Mouse (Mus musculus) MEL (cell line): ENCODE results near the gene Ube2o. TPM values are rescaled to one million over a fixed set of nuclear protein-coding genes. Genes with fewer than 3 reads are reported as not detected.

Experiments used
- DNase-seq: peaks from one replicate; pipeline ENCODE4 v3.0.0; 2011; ENCODE audit warnings: low read depth, low spot score
- H3K27ac ChIP-seq: 2 replicates; pipeline ENCODE4 v1.5.1; 2012; ENCODE audit warnings: low read depth, mild to moderate bottlenecking, control low read depth, low read length, moderate library complexity; ENCODE audit not compliant: control insufficient read depth
- H3K27me3 ChIP-seq, 2 experiments: fragments of 150-350 bp in 1 of 2; sonication (generic) in 1 of 2; 2 replicates each; pipeline ENCODE4 v1.6.1; 2012; ENCODE audit warnings: low read length in 2 of 2, mild to moderate bottlenecking in 2 of 2, improper control_type of control experiment in 1 of 2, moderate library complexity in 1 of 2; ENCODE audit not compliant: insufficient read depth in 2 of 2, control insufficient read depth in 1 of 2
- H3K36me3 ChIP-seq, 2 experiments: 2 replicates each; pipeline ENCODE4 v1.6.1; 2012 to 2014; ENCODE audit warnings: low read length in 2 of 2, improper control_type of control experiment in 1 of 2, inconsistent platforms in 1 of 2, mild to moderate bottlenecking in 1 of 2; ENCODE audit not compliant: insufficient read depth in 2 of 2, control insufficient read depth in 1 of 2
- H3K4me1 ChIP-seq, 2 experiments: fragments of 150-350 bp in 1 of 2; sonication (generic) in 1 of 2; 2 replicates each; pipeline ENCODE4 v1.6.1; 2012; ENCODE audit warnings: low read length in 2 of 2, improper control_type of control experiment in 1 of 2, mild to moderate bottlenecking in 1 of 2; ENCODE audit not compliant: insufficient read depth in 2 of 2, control insufficient read depth in 1 of 2
- H3K4me3 ChIP-seq, 2 experiments: fragments of 150-350 bp in 1 of 2; sonication (generic) in 1 of 2; 2 replicates each; pipeline ENCODE4 v1.5.1; 2012; ENCODE audit warnings: low read depth in 2 of 2, low read length in 2 of 2, mild to moderate bottlenecking in 2 of 2, moderate library complexity in 2 of 2, control low read depth in 1 of 2, improper control_type of control experiment in 1 of 2; ENCODE audit not compliant: control insufficient read depth in 1 of 2, insufficient read depth in 1 of 2
- H3K79me2 ChIP-seq: 2 replicates; pipeline ENCODE4 v1.6.1; 2012; ENCODE audit warnings: mild to moderate bottlenecking, low read length, moderate library complexity; ENCODE audit not compliant: control insufficient read depth, poor library complexity, insufficient read depth
- H3K9ac ChIP-seq: 2 replicates; pipeline ENCODE4 v1.6.1; 2012; ENCODE audit warnings: low read depth, mild to moderate bottlenecking, control low read depth, low read length, moderate library complexity; ENCODE audit not compliant: control insufficient read depth, poor library complexity, severe bottlenecking
- H3K9me3 ChIP-seq: fragments of 150-350 bp; sonication (generic); replicated peaks from 2 replicates; pipeline ENCODE4 v1.6.1; 2012; ENCODE audit warnings: mild to moderate bottlenecking, low read length, improper control_type of control experiment, moderate library complexity; ENCODE audit not compliant: insufficient read depth
- BHLHE40 ChIP-seq: IDR thresholded peaks from 2 replicates; pipeline ENCODE4 v1.6.1; 2012; ENCODE audit warnings: low read depth, mild to moderate bottlenecking, inconsistent platforms, low read length, improper control_type of control experiment, borderline replicate concordance
- CHD2 ChIP-seq: IDR thresholded peaks from 2 replicates; pipeline ENCODE4 v1.6.1; 2011; ENCODE audit warnings: low read length, improper control_type of control experiment
- CTCF ChIP-seq, 3 experiments: IDR thresholded peaks in 2 of 3; conservative IDR thresholded peaks in 1 of 3; 2 replicates each; pipeline ENCODE4 v1.5.1; 2011 to 2012; ENCODE audit warnings: low read length in 3 of 3, low read depth in 2 of 3, mild to moderate bottlenecking in 2 of 3, improper control_type of control experiment in 1 of 3, inconsistent platforms in 1 of 3, mixed read lengths in 1 of 3, moderate library complexity in 1 of 3; ENCODE audit not compliant: control insufficient read depth in 1 of 3, insufficient read depth in 1 of 3, poor library complexity in 1 of 3, severe bottlenecking in 1 of 3
- E2F4 ChIP-seq: IDR thresholded peaks from 2 replicates; pipeline ENCODE4 v1.6.1; 2011; ENCODE audit warnings: low read depth, low read length, improper control_type of control experiment, borderline replicate concordance
- ELF1 ChIP-seq: IDR thresholded peaks from 2 replicates; pipeline ENCODE4 v1.6.1; 2014; ENCODE audit warnings: low read depth, mild to moderate bottlenecking, inconsistent platforms, low read length, improper control_type of control experiment, moderate library complexity
- EP300 ChIP-seq, 2 experiments: IDR thresholded peaks; 2 replicates each; pipeline ENCODE4 v1.6.1; 2011; ENCODE audit warnings: improper control_type of control experiment in 2 of 2, low read length in 2 of 2, low read depth in 1 of 2, mild to moderate bottlenecking in 1 of 2
- ETS1 ChIP-seq: IDR thresholded peaks from 2 replicates; pipeline ENCODE4 v1.6.1; 2012; ENCODE audit warnings: low read depth, mild to moderate bottlenecking, inconsistent platforms, low read length, improper control_type of control experiment, moderate library complexity
- GABPA ChIP-seq: IDR thresholded peaks from 2 replicates; pipeline ENCODE4 v1.6.1; 2012; ENCODE audit warnings: low read depth, mild to moderate bottlenecking, inconsistent platforms, low read length, improper control_type of control experiment, moderate library complexity
- HCFC1 ChIP-seq: IDR thresholded peaks from 2 replicates; pipeline ENCODE4 v1.6.1; 2012; ENCODE audit warnings: low read depth, mild to moderate bottlenecking, inconsistent platforms, low read length, improper control_type of control experiment, moderate library complexity
- JUND ChIP-seq: IDR thresholded peaks from 2 replicates; pipeline ENCODE4 v1.6.1; 2011; ENCODE audit warnings: low read depth, mild to moderate bottlenecking, improper control_type of control experiment, low read length
- MAFK ChIP-seq: IDR thresholded peaks from 2 replicates; pipeline ENCODE4 v1.6.1; 2011; ENCODE audit warnings: low read depth, mild to moderate bottlenecking, low read length, improper control_type of control experiment, borderline replicate concordance
- MAZ ChIP-seq: IDR thresholded peaks from 2 replicates; pipeline ENCODE4 v1.6.1; 2012; ENCODE audit warnings: low read depth, mild to moderate bottlenecking, inconsistent platforms, low read length, improper control_type of control experiment
- MXI1 ChIP-seq: IDR thresholded peaks from 2 replicates; pipeline ENCODE4 v1.6.1; 2011; ENCODE audit warnings: mild to moderate bottlenecking, low read depth, low read length, improper control_type of control experiment
- MYB ChIP-seq: IDR thresholded peaks from 2 replicates; pipeline ENCODE4 v1.6.1; 2011; ENCODE audit warnings: mild to moderate bottlenecking, low read depth, low read length, improper control_type of control experiment
- MYC ChIP-seq: IDR thresholded peaks from 2 replicates; pipeline ENCODE4 v1.6.1; 2011; ENCODE audit warnings: low read depth, mild to moderate bottlenecking, low read length, improper control_type of control experiment, moderate library complexity
- NELFE ChIP-seq: IDR thresholded peaks from 2 replicates; pipeline ENCODE4 v1.6.1; 2011; ENCODE audit warnings: low read depth, low read length, improper control_type of control experiment
- NRF1 ChIP-seq: IDR thresholded peaks from 2 replicates; pipeline ENCODE4 v1.6.1; 2014; ENCODE audit warnings: low read depth, mild to moderate bottlenecking, inconsistent platforms, low read length, improper control_type of control experiment, moderate library complexity; ENCODE audit not compliant: poor library complexity, insufficient read depth, severe bottlenecking
- POLR2AphosphoS5 ChIP-seq: IDR thresholded peaks from 2 replicates; pipeline ENCODE4 v1.6.1; 2012; ENCODE audit warnings: low read depth, borderline replicate concordance, mild to moderate bottlenecking, inconsistent platforms, low read length, moderate library complexity, mixed read lengths
- RAD21 ChIP-seq: IDR thresholded peaks from 2 replicates; pipeline ENCODE4 v1.6.1; 2011; ENCODE audit warnings: mild to moderate bottlenecking, low read depth, low read length, improper control_type of control experiment
- RCOR1 ChIP-seq: IDR thresholded peaks from 2 replicates; pipeline ENCODE4 v1.6.1; 2012; ENCODE audit warnings: low read depth, mild to moderate bottlenecking, inconsistent platforms, low read length, improper control_type of control experiment
- SIN3A ChIP-seq: IDR thresholded peaks from 2 replicates; pipeline ENCODE4 v1.6.1; 2012; ENCODE audit warnings: low read length, improper control_type of control experiment, inconsistent platforms
- SMC3 ChIP-seq: IDR thresholded peaks from 2 replicates; pipeline ENCODE4 v1.6.1; 2011; ENCODE audit warnings: low read depth, low read length, improper control_type of control experiment
- TAL1 ChIP-seq: IDR thresholded peaks from 2 replicates; pipeline ENCODE4 v1.6.1; 2012; ENCODE audit warnings: mild to moderate bottlenecking, inconsistent platforms, low read length, moderate library complexity, mixed read lengths
- TBP ChIP-seq: IDR thresholded peaks from 2 replicates; pipeline ENCODE4 v1.8.0; 2011; ENCODE audit warnings: low read depth, low read length, improper control_type of control experiment
- UBTF ChIP-seq: IDR thresholded peaks from 2 replicates; pipeline ENCODE4 v1.6.1; 2012; ENCODE audit warnings: low read depth, mild to moderate bottlenecking, inconsistent platforms, low read length, improper control_type of control experiment, moderate library complexity, borderline replicate concordance; ENCODE audit not compliant: insufficient read depth
- USF1 ChIP-seq: IDR thresholded peaks from 2 replicates; pipeline ENCODE4 v1.6.1; 2014; ENCODE audit warnings: low read depth, mild to moderate bottlenecking, inconsistent platforms, low read length, improper control_type of control experiment, moderate library complexity
- USF2 ChIP-seq, 2 experiments: IDR thresholded peaks; 2 replicates each; pipeline ENCODE4 v1.6.1; 2011 to 2012; ENCODE audit warnings: improper control_type of control experiment in 2 of 2, low read length in 2 of 2, borderline replicate concordance in 1 of 2, inconsistent platforms in 1 of 2, low read depth in 1 of 2, mild to moderate bottlenecking in 1 of 2; ENCODE audit not compliant: insufficient read depth in 1 of 2
- ZKSCAN1 ChIP-seq: IDR thresholded peaks from 2 replicates; pipeline ENCODE4 v1.6.1; 2012; ENCODE audit warnings: low read depth, mild to moderate bottlenecking, inconsistent platforms, low read length, improper control_type of control experiment, moderate library complexity
- ZNF384 ChIP-seq: IDR thresholded peaks from 2 replicates; pipeline ENCODE4 v1.6.1; 2012; ENCODE audit warnings: low read depth, mild to moderate bottlenecking, inconsistent platforms, low read length, improper control_type of control experiment
- polyA plus RNA-seq, 2 experiments: library from polyadenylated mRNA; stranded (reverse) in 1 of 2; unstranded in 1 of 2; fragments of >175 nt in 1 of 2; fragments of >200 nt in 1 of 2; gene quantifications; 2 replicates each; pipeline versions ENCODE4 v1.2.1 to v1.2.4; 2012; ENCODE audit warnings: low replicate concordance in 2 of 2, low read depth in 1 of 2; ENCODE audit not compliant: insufficient read length in 2 of 2, insufficient read depth in 1 of 2, missing spikeins in 1 of 2
- total RNA-seq: library from RNA; depleted of rRNA; stranded (reverse); fragments of 300-350 nt; gene quantifications from 2 replicates; pipeline ENCODE4 v1.2.3, GENCODE M21; 2012

Ube2o gene
- total and polyA plus RNA-seq, 3 experiments, result 22.9 to 42.8 TPM; not detected in 1

GRCm38 (mm10) chr11:116620559-116621253, 39.5 kb upstream of the Ube2o start:
- Histone ChIP-seq H3K4me1 (peaks cover 24 to 72% of the 10 kb centered on the region in 2 experiments), H3K9ac (peak overlapping the region; percentile 23)
- no peak for DNase-seq

DNA sequence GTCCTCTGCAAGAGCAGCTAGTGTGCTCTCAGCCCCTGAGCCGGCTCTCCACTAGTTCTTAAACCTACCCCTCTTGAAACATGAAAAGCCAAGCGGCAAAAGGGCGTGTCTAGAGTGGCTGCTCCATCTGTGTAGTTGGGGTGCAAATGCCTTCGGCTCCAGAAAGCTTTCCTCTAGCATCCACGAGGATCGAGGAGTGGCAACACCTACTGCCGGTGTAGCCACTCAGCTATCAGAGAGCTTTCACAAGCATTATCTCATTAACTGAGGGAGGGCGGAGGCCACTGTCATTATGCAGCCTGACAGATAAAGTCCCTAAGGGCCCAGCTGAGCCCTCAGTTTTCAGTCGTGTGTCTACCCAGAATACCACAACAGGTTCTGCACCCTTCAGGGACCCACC, 38.8 kb upstream of the Ube2o start:
- no peaks in the 10 kb centered on the region for H3K9me3 ChIP-seq
- H3K4me3 ChIP-seq, result peak overlapping the region; percentile 13 to 45
- no peaks in the 10 kb centered on the region for H3K27me3 ChIP-seq
- H3K9ac ChIP-seq, result peak overlapping the region; percentile 34
- H3K36me3 ChIP-seq, result peaks cover 0 to 37% of the 10 kb centered on the region in 2 experiments; a peak in 2 of 4 replicates
- peaks cover 27 to 72% of the 10 kb centered on the region in 2 experiments for H3K4me1 ChIP-seq
- H3K27ac ChIP-seq, result peak overlapping the region; percentile 65
- peak; percentile 89 for DNase-seq
- peaks cover 6% of the 10 kb centered on the region for H3K79me2 ChIP-seq
- TF ChIP-seq ZNF384 (peak; percentile 37; the same call in 1 of the 2 replicates), ETS1 (peak; percentile 99), NRF1 (no peak), USF1 (0 out of 2 replicates have a peak, but pooled peaks have one; percentile 23), TBP (no peak), UBTF (no peak), HCFC1 (peak; percentile 45; the same call in 1 of the 2 replicates), CHD2 (no peak), TAL1 (peak; percentile 47; the same call in 1 of the 2 replicates), GABPA (0 out of 2 replicates have a peak, but pooled peaks have one; percentile 8), EP300 (IDR thresholded peaks at IDR 0.05; ENCODE audit: low read depth in 1 of 2, low read length in 2 of 2) (peak; percentile 87 to 91), BHLHE40 (0 out of 2 replicates have a peak, but pooled peaks have one; percentile 20), USF2 (IDR thresholded peaks at IDR 0.05; ENCODE audit: borderline replicate concordance in 1 of 2, insufficient read depth in 1 of 2, low read depth in 1 of 2, low read length in 2 of 2) (no peak), ZKSCAN1 (no peak), POLR2AphosphoS5 (no peak), SMC3 (no peak), SIN3A (peak; percentile 99), E2F4 (no peak), MAFK (peak; percentile 37; the same call in 1 of the 2 replicates), MAZ (peak; percentile 88), MXI1 (peak; percentile 95), NELFE (0 out of 2 replicates have a peak, but pooled peaks have one; percentile 22), RCOR1 (peak; percentile 83), MYB (0 out of 2 replicates have a peak, but pooled peaks have one; percentile 7), RAD21 (no peak), JUND (no peak), MYC (peak; percentile 79; the same call in 1 of the 2 replicates)

More at GRCm38 (mm10) chr11:116620559-116621253, 39.5 kb upstream of the Ube2o start:
- Histone ChIP-seq H3K9me3 (no peaks in the 10 kb centered on the region), H3K27ac (peak overlapping the region; percentile 65), H3K79me2 (peaks cover 6% of the 10 kb centered on the region), H3K36me3 (peaks cover 0 to 33% of the 10 kb centered on the region in 2 experiments; a peak in 2 of 4 replicates), H3K27me3 (no peaks in the 10 kb centered on the region), H3K4me3 (peak overlapping the region; percentile 13 to 45)
- TF ChIP-seq SIN3A (no peak), ELF1 (no peak), CTCF (IDR thresholded peaks at IDR 0.05 in 2 of 3, conservative IDR thresholded peaks at IDR 0.05 in 1 of 3; ENCODE audit: control insufficient read depth in 1 of 3, insufficient read depth in 1 of 3, low read depth in 2 of 3, low read length in 3 of 3, poor library complexity in 1 of 3, severe bottlenecking in 1 of 3) (no peak), RCOR1 (no peak)
